Mouse (Mus musculus) heart, postnatal 36 days (tissue): ENCODE measurements around the gene Pmch. TPM values are rescaled to one million over a fixed set of nuclear protein-coding genes. Genes with fewer than 3 reads are reported as not detected.
A peak's percentile ranks its signal among the peaks of the same experiment; 100 is the strongest.

Experiments used
- DNase-seq, 2 experiments: peaks; one replicate each; pipeline ENCODE4 v3.0.0; 2021 to 2022
- intact Hi-C: fragments of 180-260 bp; cut with DNase I; formaldehyde crosslinking; loops from one replicate; pipeline ENCODE4 v1.15.1; 2025
- total RNA-seq, 2 experiments: library from RNA; stranded (reverse); gene quantifications; 2 replicates each; pipeline ENCODE4 v1.2.3; 2021

Pmch gene
- total RNA-seq: not detected

GRCm38 (mm10) chr10:88090772-88091171 lies at the start of gene Pmch:
Gene Pmch, plus strand, starts transcription at chr10:88091072.
- intact Hi-C loops: no loop called here
- no peak for DNase-seq

- no peak for DNase-seq
- intact Hi-C loops: no loop called here
Measured at GRCm38 (mm10) chr10:88044297-88044696, 46.6 kb upstream of the Pmch start.

DNA sequence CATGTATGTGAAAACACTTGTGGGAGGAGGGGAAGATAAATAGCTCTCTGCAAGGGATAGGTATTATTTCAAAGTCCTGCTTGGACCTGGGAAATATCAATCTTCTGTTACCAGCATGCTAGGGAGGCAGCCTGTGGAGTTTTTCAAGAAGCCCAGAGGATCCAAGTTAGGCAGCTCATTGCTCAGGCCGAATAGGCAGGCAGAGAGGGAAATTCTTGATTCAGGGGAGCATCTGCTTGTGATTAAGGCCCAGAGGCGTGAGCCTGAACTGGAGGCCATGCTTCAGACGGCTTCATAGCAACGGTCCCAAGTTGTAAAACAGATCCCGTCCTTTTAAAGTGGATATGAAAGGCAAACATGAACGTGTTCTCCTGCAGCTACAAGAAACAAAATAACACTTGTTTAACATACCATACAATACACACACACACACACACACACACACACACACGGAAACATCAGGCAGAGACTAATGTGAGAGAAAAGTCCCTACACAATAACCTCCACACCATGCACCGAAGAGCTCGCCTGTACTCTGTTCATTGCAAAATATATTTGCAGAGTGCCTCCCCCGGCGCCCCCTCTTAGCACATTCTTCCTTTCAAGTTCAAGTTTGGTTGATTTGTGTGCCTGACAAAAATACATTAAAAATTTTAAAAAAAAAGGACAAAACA lies 44.6 kb upstream of the Pmch start:
- intact Hi-C loops: no loop called here
- DNase-seq: no peak

- intact Hi-C loops: no loop called here
- DNase-seq: no peak
Measured at GRCm38 (mm10) chr10:88054233-88054985, 36.5 kb upstream of the Pmch start.

DNA sequence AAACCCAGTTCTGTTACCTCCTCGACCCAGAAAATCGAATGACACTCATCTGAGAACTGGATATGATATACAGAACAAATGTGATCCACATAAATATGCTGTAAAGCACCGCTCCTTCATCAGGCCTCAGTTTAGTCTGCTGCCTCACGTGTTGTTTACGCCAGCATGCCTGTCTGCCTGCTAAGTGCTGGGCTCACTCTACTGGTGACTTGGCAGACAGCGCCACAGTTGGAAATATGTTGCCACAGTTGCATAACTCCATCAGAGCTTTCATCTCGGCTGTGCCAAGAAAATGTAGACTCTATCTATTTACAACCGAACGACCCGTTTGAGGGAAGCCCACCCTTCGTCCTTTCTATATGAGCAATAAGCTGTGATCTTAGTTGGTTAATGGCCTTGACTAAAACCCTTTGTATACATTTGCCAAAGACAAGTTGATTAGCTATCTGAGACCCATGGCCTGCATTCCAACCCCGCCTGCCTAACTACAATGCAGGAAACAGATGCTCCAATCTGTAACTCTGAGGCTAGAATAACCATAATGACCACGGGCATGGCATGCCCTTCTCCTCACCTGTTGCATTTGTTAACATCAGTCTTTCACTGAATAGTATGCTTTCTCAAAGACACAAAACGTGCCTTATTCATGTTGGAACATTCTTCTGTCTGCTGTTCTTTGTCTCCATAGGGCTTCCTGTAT lies 33.8 kb upstream of the Pmch start:
- peak; percentile 18 to 19 for DNase-seq
- intact Hi-C loops: no loop called here

DNA sequence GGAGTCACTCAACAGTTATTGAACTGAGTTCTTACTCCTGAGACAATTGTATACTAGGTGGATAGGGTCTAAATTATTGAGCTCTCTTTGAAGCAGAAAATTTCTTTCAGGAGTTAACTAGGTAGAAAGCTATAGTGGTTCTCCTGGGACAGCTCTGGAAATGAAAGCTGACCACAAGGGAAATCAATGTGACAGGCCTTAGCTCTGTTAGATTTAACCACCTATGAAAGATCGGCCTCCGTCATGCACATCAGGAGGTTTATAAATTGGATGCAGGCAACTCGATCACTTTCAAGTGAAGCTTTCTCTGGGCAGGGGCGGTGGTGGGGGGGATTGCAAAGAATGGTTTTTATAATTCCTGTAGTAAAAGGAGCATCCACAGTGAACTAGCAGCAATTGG lies 27.4 kb upstream of the Pmch start:
- intact Hi-C loops: no loop called here
- DNase-seq: no peak

DNA sequence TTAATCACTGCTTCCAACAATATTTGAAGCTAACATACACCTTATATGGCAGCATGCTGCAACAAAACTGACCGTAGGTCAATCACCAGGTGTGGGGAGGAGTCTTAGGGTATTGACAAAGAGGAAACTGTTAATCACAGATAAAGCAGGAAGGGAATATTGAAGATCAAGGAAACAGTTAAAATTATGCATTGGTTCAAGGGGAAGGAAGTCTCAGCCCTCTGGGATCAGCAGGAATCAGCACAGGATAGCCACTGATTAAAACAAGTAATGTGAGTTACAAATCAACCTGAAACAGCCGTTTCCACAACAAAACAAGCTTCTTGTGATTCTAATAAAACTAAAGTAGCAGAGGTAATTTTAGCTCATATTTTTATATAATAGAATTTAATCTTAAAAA lies 26.0 kb upstream of the Pmch start:
- DNase-seq: no peak
- intact Hi-C loops: no loop called here

DNA sequence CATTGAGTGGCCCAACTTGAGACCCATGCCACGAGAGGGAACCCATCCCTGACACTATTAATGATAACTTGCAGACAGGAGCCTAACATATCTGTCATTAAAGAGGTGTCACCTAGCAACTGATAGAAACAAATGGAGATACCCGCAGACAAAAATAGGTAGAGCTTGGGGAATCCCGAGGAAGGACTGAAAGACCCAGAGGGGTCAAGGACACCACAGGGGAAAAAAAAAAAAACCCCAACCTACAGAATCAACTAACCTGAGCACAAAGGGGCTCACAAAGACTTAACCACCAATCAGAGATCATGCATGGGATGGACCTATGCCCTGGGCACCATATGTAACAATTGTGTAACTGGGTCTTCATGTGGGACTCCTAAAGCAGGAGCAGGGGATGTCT lies 23.5 kb upstream of the Pmch start:
- DNase-seq: no peak
- intact Hi-C loops: no loop called here

- no peak for DNase-seq
- intact Hi-C loops: no loop called here
Measured at GRCm38 (mm10) chr10:88106169-88106568, 15.3 kb downstream of the Pmch start.

- intact Hi-C loops: loop anchor here (10.0 kb wide), 1 partner anchor 458 kb away; no protein-coding TSS in a partner anchor
Measured at GRCm38 (mm10) chr10:88113290-88113689, 22.4 kb downstream of the Pmch start.

GRCm38 (mm10) chr10:88119721-88120120 lies 28.8 kb downstream of the Pmch start:
- intact Hi-C loops: loop anchor here (5.0 to 10.0 kb wide), 2 partner anchors 262 to 465 kb away; partner anchors contain the start of gene Igf1
- no peak for DNase-seq

More at GRCm38 (mm10) chr10:88113290-88113689, 22.4 kb downstream of the Pmch start:
- DNase-seq: no peak

- DNase-seq: no peak
- intact Hi-C loops: no loop called here
Measured at GRCm38 (mm10) chr10:88135630-88136029, 44.8 kb downstream of the Pmch start.

Other genes with a start within 250 kb of the Pmch start
- 10 to 100 TPM; 15.5 to 18.8 TPM for gene Igf1, start 232.8 kb upstream of the Pmch start, total RNA-seq
- under 1 TPM; 0.64 to 0.81 TPM for gene Parpbp, start 55.9 kb downstream of the Pmch start, total RNA-seq
- 1 to 10 TPM; 6.7 TPM for gene Nup37, start 55.9 kb downstream of the Pmch start, total RNA-seq
- gene Washc3, start 110.0 kb downstream of the Pmch start, total RNA-seq: 10 to 100 TPM; 31.6 to 34.1 TPM